Mouse (Mus musculus) adrenal gland (tissue): ENCODE results near the gene Adarb2.

Experiments used
- intact Hi-C: fragments of 180-260 bp; cut with DNase I; formaldehyde crosslinking; loops from one replicate; pipeline ENCODE4 v1.15.1; 2025

Gene Adarb2

GRCm38 (mm10) chr13:8484592-8485272, 282.1 kb downstream of the Adarb2 start:
- intact Hi-C loops = no loop called here

- intact Hi-C loops = no loop called here
These were observed 285.2 kb downstream of the Adarb2 start for GRCm38 (mm10) chr13:8487756-8488434.

- intact Hi-C loops = no loop called here
These were observed 290.7 kb downstream of the Adarb2 start for GRCm38 (mm10) chr13:8493363-8493762.

- intact Hi-C loops = no loop called here
These were observed 296.9 kb downstream of the Adarb2 start for GRCm38 (mm10) chr13:8499551-8499950.

GRCm38 (mm10) chr13:8511069-8511817, 308.6 kb downstream of the Adarb2 start:
- intact Hi-C loops = no loop called here

GRCm38 (mm10) chr13:8515979-8516715, 313.5 kb downstream of the Adarb2 start:
- intact Hi-C loops = no loop called here

- intact Hi-C loops = no loop called here
These were observed 316.5 kb downstream of the Adarb2 start for GRCm38 (mm10) chr13:8519204-8519603.

GRCm38 (mm10) chr13:8525748-8526631, 323.3 kb downstream of the Adarb2 start:
- intact Hi-C loops = no loop called here

GRCm38 (mm10) chr13:8534265-8535113, 331.8 kb downstream of the Adarb2 start:
- intact Hi-C loops = no loop called here

- intact Hi-C loops = no loop called here
These were observed 335.8 kb downstream of the Adarb2 start for GRCm38 (mm10) chr13:8538481-8538880.

- intact Hi-C loops = no loop called here
These were observed 336.2 kb downstream of the Adarb2 start for GRCm38 (mm10) chr13:8538896-8539295.

GRCm38 (mm10) chr13:8542684-8543083, 340.0 kb downstream of the Adarb2 start:
- intact Hi-C loops = no loop called here

- intact Hi-C loops = no loop called here
These were observed 349.6 kb downstream of the Adarb2 start for GRCm38 (mm10) chr13:8552242-8552641.

GRCm38 (mm10) chr13:8557784-8558183, 355.1 kb downstream of the Adarb2 start:
- intact Hi-C loops = no loop called here

- intact Hi-C loops = no loop called here
These were observed 357.8 kb downstream of the Adarb2 start for GRCm38 (mm10) chr13:8560485-8560884.

- intact Hi-C loops = no loop called here
These were observed 360.5 kb downstream of the Adarb2 start for GRCm38 (mm10) chr13:8563161-8563560.

- intact Hi-C loops = no loop called here
These were observed 364.7 kb downstream of the Adarb2 start for GRCm38 (mm10) chr13:8567111-8568026.

GRCm38 (mm10) chr13:8570269-8570668, 367.6 kb downstream of the Adarb2 start:
- intact Hi-C loops = no loop called here
